Mouse (Mus musculus) cerebellum, adult 2 months (tissue): ENCODE results near the gene Nfxl1.

Experiments
- CTCF ChIP-seq: fragments of 200-500 bp; IDR thresholded peaks from 2 replicates; pipeline ENCODE4 v1.5.1; 2011; ENCODE audit warnings: low read depth, mild to moderate bottlenecking, control low read depth, low read length, moderate library complexity, borderline replicate concordance; ENCODE audit not compliant: insufficient read depth
- POLR2A ChIP-seq: fragments of 200-500 bp; IDR thresholded peaks from 2 replicates; pipeline ENCODE4 v1.6.1; 2011; ENCODE audit warnings: low read length, control low read depth, borderline replicate concordance; ENCODE audit not compliant: insufficient read depth

DNA sequence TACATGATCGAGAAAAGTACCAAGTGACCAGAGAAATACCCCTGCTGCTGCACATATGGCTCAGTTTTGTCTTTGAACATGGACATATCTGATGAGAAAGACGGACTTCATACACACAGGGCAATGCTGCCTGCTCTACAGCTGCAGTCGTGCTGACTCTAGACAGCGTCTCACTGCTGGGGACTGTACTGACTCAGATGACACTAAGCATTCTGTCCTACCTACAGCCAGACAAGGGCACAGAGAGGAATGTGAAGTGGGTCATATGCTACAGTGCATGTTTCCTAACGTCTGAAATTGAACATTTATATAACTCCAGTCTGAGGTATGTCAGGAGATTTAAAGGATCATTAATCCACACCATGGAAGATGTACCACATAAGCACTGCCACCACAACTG, 45.7 kb downstream of the Nfxl1 start:
- no peak for TF ChIP-seq CTCF
- TF ChIP-seq POLR2A, result no peak
